Mouse (Mus musculus): ENCODE measurements around the gene Ptprs. TPM values are rescaled to one million over a fixed set of nuclear protein-coding genes. Genes with fewer than 3 reads are reported as not detected.

Gene Ptprs
- polyA plus RNA-seq, 1 experiment: 241 TPM

GRCm38 (mm10) chr17:56472121-56472520, 4.2 kb downstream of the Ptprs start:
- H3K4me3 ChIP-seq (ENCODE audit: insufficient read depth, low read depth, low read length): peak overlapping the region; percentile 89
- peaks cover 83% of the 10 kb centered on the region for H3K4me1 ChIP-seq (ENCODE audit: control insufficient read depth, insufficient read depth, low read length)
- H3K27ac ChIP-seq (ENCODE audit: insufficient read depth, low read depth, low read length): no peak overlapping the region
- WGBS: 15% methylated on average over 16 of the region's 16 CpGs
- TF ChIP-seq CTCF (IDR thresholded peaks at IDR 0.05; ENCODE audit: insufficient read depth, low read depth, low read length): no peak
- no peak for TF ChIP-seq POLR2A (IDR thresholded peaks at IDR 0.05; ENCODE audit: insufficient read depth, low read depth, low read length)

GRCm38 (mm10) chr17:56471136-56471535, 5.1 kb downstream of the Ptprs start:
- Histone ChIP-seq H3K4me3 (ENCODE audit: insufficient read depth, low read depth, low read length) (no peak overlapping the region), H3K27ac (ENCODE audit: insufficient read depth, low read depth, low read length) (no peak overlapping the region), H3K4me1 (ENCODE audit: control insufficient read depth, insufficient read depth, low read length) (peaks cover 88% of the 10 kb centered on the region)
- TF ChIP-seq CTCF (IDR thresholded peaks at IDR 0.05; ENCODE audit: insufficient read depth, low read depth, low read length): no peak
- no peak for TF ChIP-seq POLR2A (IDR thresholded peaks at IDR 0.05; ENCODE audit: insufficient read depth, low read depth, low read length)
- WGBS: 82% methylated on average over 5 of the region's 5 CpGs

GRCm38 (mm10) chr17:56470571-56470970, 5.7 kb downstream of the Ptprs start:
- H3K4me3 ChIP-seq (ENCODE audit: insufficient read depth, low read depth, low read length): no peak overlapping the region
- H3K4me1 ChIP-seq (ENCODE audit: control insufficient read depth, insufficient read depth, low read length): peaks cover 88% of the 10 kb centered on the region
- WGBS: 40% methylated on average over 10 of the region's 10 CpGs
- no peak overlapping the region for H3K27ac ChIP-seq (ENCODE audit: insufficient read depth, low read depth, low read length)
- no peak for TF ChIP-seq POLR2A (IDR thresholded peaks at IDR 0.05; ENCODE audit: insufficient read depth, low read depth, low read length)
- no peak for TF ChIP-seq CTCF (IDR thresholded peaks at IDR 0.05; ENCODE audit: insufficient read depth, low read depth, low read length)

DNA sequence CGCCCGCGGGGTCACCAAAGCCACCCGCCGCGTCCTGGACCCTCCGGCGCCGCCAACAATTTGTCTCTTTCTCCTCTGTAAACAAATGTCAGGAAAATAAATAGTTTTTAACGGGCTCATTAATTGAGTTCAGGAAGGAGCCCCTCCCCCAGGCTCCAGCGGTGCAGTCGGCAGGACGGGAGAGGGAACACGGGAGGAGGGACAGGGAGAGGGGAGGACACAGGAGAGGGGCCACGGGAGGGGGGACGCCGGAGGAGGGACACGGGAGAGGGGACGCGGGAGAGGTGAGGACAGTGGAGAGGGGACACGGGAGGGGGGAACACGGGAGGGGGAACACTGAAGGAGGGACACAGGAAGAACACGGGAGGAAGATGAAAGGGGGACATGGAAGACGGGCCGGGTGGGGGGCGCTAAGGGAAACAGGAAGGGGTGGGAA, 6.3 kb downstream of the Ptprs start:
- Histone ChIP-seq H3K27ac (ENCODE audit: insufficient read depth, low read depth, low read length) (no peak overlapping the region), H3K4me3 (ENCODE audit: insufficient read depth, low read depth, low read length) (no peak overlapping the region)
- 11% methylated on average over 26 of the region's 26 CpGs for WGBS

GRCm38 (mm10) chr17:56469275-56469674, 7.0 kb downstream of the Ptprs start:
- WGBS: 37% methylated on average over 8 of the region's 8 CpGs
- no peak for TF ChIP-seq CTCF (IDR thresholded peaks at IDR 0.05; ENCODE audit: insufficient read depth, low read depth, low read length)
- no peak for TF ChIP-seq POLR2A (IDR thresholded peaks at IDR 0.05; ENCODE audit: insufficient read depth, low read depth, low read length)
- no peak overlapping the region for H3K4me3 ChIP-seq (ENCODE audit: insufficient read depth, low read depth, low read length)
- H3K27ac ChIP-seq (ENCODE audit: insufficient read depth, low read depth, low read length): no peak overlapping the region
- peaks cover 86% of the 10 kb centered on the region for H3K4me1 ChIP-seq (ENCODE audit: control insufficient read depth, insufficient read depth, low read length)

More for the DNA sequence above, 6.3 kb downstream of the Ptprs start:
- peaks cover 89% of the 10 kb centered on the region for H3K4me1 ChIP-seq (ENCODE audit: control insufficient read depth, insufficient read depth, low read length)
- TF ChIP-seq POLR2A (IDR thresholded peaks at IDR 0.05; ENCODE audit: insufficient read depth, low read depth, low read length) (no peak), CTCF (IDR thresholded peaks at IDR 0.05; ENCODE audit: insufficient read depth, low read depth, low read length) (no peak)

- Histone ChIP-seq H3K4me1 (ENCODE audit: control insufficient read depth, insufficient read depth, low read length) (peaks cover 82% of the 10 kb centered on the region), H3K4me3 (ENCODE audit: insufficient read depth, low read depth, low read length) (no peak overlapping the region), H3K27ac (ENCODE audit: insufficient read depth, low read depth, low read length) (no peak overlapping the region)
- WGBS: 27% methylated on average over 7 of the region's 7 CpGs
- TF ChIP-seq POLR2A (IDR thresholded peaks at IDR 0.05; ENCODE audit: insufficient read depth, low read depth, low read length) (no peak), CTCF (IDR thresholded peaks at IDR 0.05; ENCODE audit: insufficient read depth, low read depth, low read length) (no peak)
Measured at GRCm38 (mm10) chr17:56468870-56469269, 7.4 kb downstream of the Ptprs start.

DNA sequence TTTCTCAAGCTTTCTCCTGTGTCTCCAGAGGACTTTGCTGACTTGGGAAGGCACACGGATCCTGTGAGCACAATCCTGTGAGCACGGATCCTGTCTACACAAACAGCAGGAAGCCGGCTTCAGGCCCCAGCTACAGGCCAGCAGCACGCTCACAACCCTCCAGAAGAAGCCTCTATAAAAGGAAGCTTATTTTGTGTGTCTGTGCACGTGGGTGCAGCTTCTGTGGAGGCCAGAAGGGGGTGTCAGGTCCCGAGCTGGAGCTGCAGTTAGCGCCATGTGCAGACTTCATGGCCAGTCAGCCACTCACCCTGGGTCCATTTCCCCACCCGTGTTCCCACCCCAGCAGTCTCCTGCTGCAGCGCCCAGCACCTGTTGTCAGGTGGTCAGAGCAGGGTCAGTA, 7.9 kb downstream of the Ptprs start:
- TF ChIP-seq POLR2A (IDR thresholded peaks at IDR 0.05; ENCODE audit: insufficient read depth, low read depth, low read length) (no peak), CTCF (IDR thresholded peaks at IDR 0.05; ENCODE audit: insufficient read depth, low read depth, low read length) (no peak)
- Histone ChIP-seq H3K4me1 (ENCODE audit: control insufficient read depth, insufficient read depth, low read length) (peaks cover 79% of the 10 kb centered on the region), H3K4me3 (ENCODE audit: insufficient read depth, low read depth, low read length) (no peak overlapping the region), H3K27ac (ENCODE audit: insufficient read depth, low read depth, low read length) (no peak overlapping the region)
- WGBS: 84% methylated on average over 9 of the region's 9 CpGs

DNA sequence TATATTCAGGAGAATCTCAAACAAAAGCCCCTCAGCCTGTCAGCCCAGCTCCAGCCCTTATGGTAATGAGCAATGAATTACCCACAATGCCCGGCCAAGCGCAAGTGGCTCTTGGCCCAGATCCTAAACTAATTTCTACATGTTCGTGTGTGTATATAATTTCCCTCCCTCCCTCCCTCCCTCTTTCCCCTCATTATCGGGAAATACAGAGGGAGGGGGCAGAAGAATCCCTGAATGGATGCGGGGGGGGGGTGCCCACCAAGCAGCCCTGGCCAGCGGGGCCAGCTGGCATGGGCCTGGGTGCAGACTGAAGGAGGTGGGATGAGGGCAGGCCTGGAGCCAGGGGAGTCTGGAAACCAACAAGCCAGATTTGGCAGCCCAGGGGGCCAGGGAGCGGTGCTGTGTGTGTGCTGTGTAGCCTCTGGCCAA, 8.8 kb downstream of the Ptprs start:
- TF ChIP-seq CTCF (IDR thresholded peaks at IDR 0.05; ENCODE audit: insufficient read depth, low read depth, low read length): no peak
- H3K4me3 ChIP-seq (ENCODE audit: insufficient read depth, low read depth, low read length): no peak overlapping the region

DNA sequence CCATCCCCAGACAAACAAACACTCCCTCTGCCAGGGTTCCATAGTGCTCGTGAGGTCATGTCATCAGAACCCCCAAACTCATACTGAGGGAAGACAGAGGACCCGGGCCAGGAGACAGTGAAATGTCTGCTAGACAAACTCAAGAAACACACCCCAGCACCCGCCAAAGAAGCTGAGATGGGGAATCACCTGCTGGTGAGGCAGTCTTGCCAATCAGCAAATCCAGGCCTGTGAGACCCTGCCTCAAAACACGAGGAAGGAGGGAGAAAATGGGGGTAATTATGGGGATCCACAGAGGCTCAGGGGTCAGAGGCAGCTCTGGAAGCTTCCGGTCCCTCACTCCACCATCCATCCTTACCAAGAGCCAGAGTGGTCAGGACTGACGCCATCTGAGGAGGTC, 9.5 kb downstream of the Ptprs start:
- Histone ChIP-seq H3K27ac (ENCODE audit: insufficient read depth, low read depth, low read length) (no peak overlapping the region), H3K4me1 (ENCODE audit: control insufficient read depth, insufficient read depth, low read length) (peaks cover 76% of the 10 kb centered on the region), H3K4me3 (ENCODE audit: insufficient read depth, low read depth, low read length) (no peak overlapping the region)
- 47% methylated on average over 6 of the region's 6 CpGs for WGBS
- TF ChIP-seq CTCF (IDR thresholded peaks at IDR 0.05; ENCODE audit: insufficient read depth, low read depth, low read length): no peak
- no peak for TF ChIP-seq POLR2A (IDR thresholded peaks at IDR 0.05; ENCODE audit: insufficient read depth, low read depth, low read length)

More for the DNA sequence above, 8.8 kb downstream of the Ptprs start:
- WGBS: 6% methylated on average over 7 of the region's 7 CpGs
- H3K4me1 ChIP-seq (ENCODE audit: control insufficient read depth, insufficient read depth, low read length): peaks cover 79% of the 10 kb centered on the region
- peak overlapping the region; percentile 11; the same call in 1 of the 2 replicates for H3K27ac ChIP-seq (ENCODE audit: insufficient read depth, low read depth, low read length)

- WGBS: 67% methylated on average over 7 of the region's 7 CpGs
- peaks cover 76% of the 10 kb centered on the region for H3K4me1 ChIP-seq (ENCODE audit: control insufficient read depth, insufficient read depth, low read length)
- no peak overlapping the region for H3K27ac ChIP-seq (ENCODE audit: insufficient read depth, low read depth, low read length)
- no peak for TF ChIP-seq POLR2A (IDR thresholded peaks at IDR 0.05; ENCODE audit: insufficient read depth, low read depth, low read length)
- no peak for TF ChIP-seq CTCF (IDR thresholded peaks at IDR 0.05; ENCODE audit: insufficient read depth, low read depth, low read length)
- H3K4me3 ChIP-seq (ENCODE audit: insufficient read depth, low read depth, low read length): no peak overlapping the region
Measured at GRCm38 (mm10) chr17:56464817-56465216, 11.5 kb downstream of the Ptprs start.

Data from olfactory bulb, adult 2 months (tissue).